Mouse (Mus musculus) kidney, embryonic 14.5 days (tissue): ENCODE measurements around the gene Gm28047. TPM values are rescaled to one million over a fixed set of nuclear protein-coding genes. Genes with fewer than 3 reads are reported as not detected.
"Not testable (repeated sequence)": the region's sequence is repeated elsewhere in the genome, so short reads cannot be mapped to it uniquely, and the experiment has no call there.

ENCODE experiments used
- ATAC-seq: fragments of 200-750 bp; cut with Nextera tagmentation; 2 replicates; pipeline ENCODE4 v1.8.0; 2017; ENCODE audit warnings: moderate number of reproducible peaks, mild to moderate bottlenecking, moderate TSS enrichment, moderate library complexity; ENCODE audit not compliant: low FRiP score, low TSS enrichment
- H3K27ac ChIP-seq: fragments of 300-500 bp; sonication (generic); 2 replicates; pipeline ENCODE4 v1.5.1; 2014; ENCODE audit warnings: low read depth, mild to moderate bottlenecking, low read length, moderate library complexity, mixed read lengths
- H3K27me3 ChIP-seq: fragments of 300-500 bp; sonication (generic); 2 replicates; pipeline ENCODE4 v1.6.1; 2014; ENCODE audit warnings: mild to moderate bottlenecking, low read length; ENCODE audit not compliant: control insufficient read depth, insufficient read depth
- H3K36me3 ChIP-seq: fragments of 300-500 bp; sonication (generic); 2 replicates; pipeline ENCODE4 v1.6.1; 2014; ENCODE audit warnings: low read length, mixed read lengths; ENCODE audit not compliant: control insufficient read depth, insufficient read depth
- H3K4me1 ChIP-seq: fragments of 300-500 bp; sonication (generic); 2 replicates; pipeline ENCODE4 v1.6.1; 2014; ENCODE audit warnings: low read length, mixed read lengths; ENCODE audit not compliant: control insufficient read depth, insufficient read depth
- H3K4me2 ChIP-seq: fragments of 300-500 bp; sonication (generic); replicated peaks from 2 replicates; pipeline ENCODE4 v1.6.1; 2014; ENCODE audit warnings: low read depth, mild to moderate bottlenecking, low read length
- H3K4me3 ChIP-seq: fragments of 300-500 bp; sonication (generic); 2 replicates; pipeline ENCODE4 v1.5.1; 2014; ENCODE audit warnings: mild to moderate bottlenecking, low read length
- H3K9ac ChIP-seq: fragments of 300-500 bp; sonication (generic); 2 replicates; pipeline ENCODE4 v1.6.1; 2014; ENCODE audit warnings: low read depth, mild to moderate bottlenecking, low read length, moderate library complexity
- H3K9me3 ChIP-seq: fragments of 300-500 bp; sonication (generic); 2 replicates; pipeline ENCODE4 v1.6.1; 2016; ENCODE audit warnings: low read length; ENCODE audit not compliant: control insufficient read depth
- WGBS: fragments of 180-500 bp; shearing (Covaris S2); extraction: QIAGEN DNeasy Blood & Tissue Kit; methylation state at CpG from one replicate; pipeline ENCODE4 v1.1.7; 2014; 5-methylcytosine and 5-hydroxymethylcytosine counted together
- polyA plus RNA-seq: library from polyadenylated mRNA; unstranded; fragments of >200 nt; fragmentation: Nextera tagmentation; extraction: Ambion mirVana; gene quantifications from 2 replicates; pipeline ENCODE4 v1.2.1, GENCODE M21; 2014

The Gm28047 gene
- polyA plus RNA-seq, 1 experiment from 2014 or later = not detected

- Histone ChIP-seq H3K27me3 (no peaks in the 10 kb centered on the region), H3K9ac (no peak overlapping the region), H3K27ac (no peak overlapping the region), H3K36me3 (peaks cover 84% of the 10 kb centered on the region), H3K9me3 (no peaks in the 10 kb centered on the region), H3K4me2 (no peak overlapping the region), H3K4me1 (no peaks in the 10 kb centered on the region), H3K4me3 (no peak overlapping the region)
- ATAC-seq = no peak
- whole genome bisulfite sequencing = 90% methylated on average over 8 of the region's 8 CpGs
These were observed 39.0 kb upstream of the Gm28047 start for GRCm38 (mm10) chr15:102663825-102664224.

DNA sequence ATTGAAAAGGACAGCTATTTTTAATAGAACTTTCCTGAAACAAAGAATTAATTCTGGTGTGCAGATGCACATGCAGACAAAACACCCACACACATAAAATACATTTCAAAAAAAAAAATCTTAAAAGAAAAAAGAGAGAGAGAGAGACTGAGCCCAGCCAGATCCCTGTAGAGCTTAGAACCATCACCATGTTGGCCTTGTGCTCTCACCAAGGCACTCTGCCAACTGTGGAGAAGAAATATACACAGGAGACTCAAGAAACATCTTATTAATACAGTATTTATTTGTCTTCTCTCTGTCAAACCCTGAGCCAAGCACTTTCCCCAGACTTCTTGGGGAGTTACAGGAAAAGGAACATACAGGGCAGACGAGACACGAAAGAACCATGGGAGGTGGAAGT is 37.7 kb upstream of the Gm28047 start:
- not testable (repeated sequence) for H3K27ac ChIP-seq
- no CpG with 5 or more reads among the region's 2 CpGs for WGBS
- peaks cover 74% of the 10 kb centered on the region for H3K36me3 ChIP-seq

GRCm38 (mm10) chr15:102657926-102658381 is 33.1 kb upstream of the Gm28047 start:
- no peak overlapping the region for H3K4me2 ChIP-seq
- no peak overlapping the region for H3K4me3 ChIP-seq
- no peak for ATAC-seq
- H3K9me3 ChIP-seq = no peaks in the 10 kb centered on the region
- H3K4me1 ChIP-seq = peaks cover 12% of the 10 kb centered on the region; the same call in 1 of the 2 replicates
- no peaks in the 10 kb centered on the region for H3K27me3 ChIP-seq
- H3K9ac ChIP-seq = no peak overlapping the region
- peaks cover 28% of the 10 kb centered on the region for H3K36me3 ChIP-seq
- 72% methylated on average over 3 of the region's 3 CpGs for WGBS
- peak overlapping the region; percentile 83; the same call in 1 of the 2 replicates for H3K27ac ChIP-seq

More for the DNA sequence above, 37.7 kb upstream of the Gm28047 start:
- not testable (repeated sequence) for H3K9ac ChIP-seq, ATAC-seq, H3K9me3 ChIP-seq, H3K4me2 ChIP-seq, H3K4me3 ChIP-seq, H3K4me1 ChIP-seq, H3K27me3 ChIP-seq

- WGBS = 30% methylated on average over 4 of the region's 4 CpGs
- no peaks in the 10 kb centered on the region for H3K9me3 ChIP-seq
- peak; percentile 24; the same call in 1 of the 2 replicates for ATAC-seq
- H3K9ac ChIP-seq = no peak overlapping the region; the same call in 1 of the 2 replicates
- H3K4me1 ChIP-seq = peaks cover 12% of the 10 kb centered on the region; the same call in 1 of the 2 replicates
- H3K27me3 ChIP-seq = no peaks in the 10 kb centered on the region
- no peak overlapping the region for H3K4me3 ChIP-seq
- peak overlapping the region; percentile 83 for H3K27ac ChIP-seq
- H3K4me2 ChIP-seq = no peak overlapping the region
- H3K36me3 ChIP-seq = peaks cover 16% of the 10 kb centered on the region
These were observed 31.8 kb upstream of the Gm28047 start for GRCm38 (mm10) chr15:102656658-102657057.

DNA sequence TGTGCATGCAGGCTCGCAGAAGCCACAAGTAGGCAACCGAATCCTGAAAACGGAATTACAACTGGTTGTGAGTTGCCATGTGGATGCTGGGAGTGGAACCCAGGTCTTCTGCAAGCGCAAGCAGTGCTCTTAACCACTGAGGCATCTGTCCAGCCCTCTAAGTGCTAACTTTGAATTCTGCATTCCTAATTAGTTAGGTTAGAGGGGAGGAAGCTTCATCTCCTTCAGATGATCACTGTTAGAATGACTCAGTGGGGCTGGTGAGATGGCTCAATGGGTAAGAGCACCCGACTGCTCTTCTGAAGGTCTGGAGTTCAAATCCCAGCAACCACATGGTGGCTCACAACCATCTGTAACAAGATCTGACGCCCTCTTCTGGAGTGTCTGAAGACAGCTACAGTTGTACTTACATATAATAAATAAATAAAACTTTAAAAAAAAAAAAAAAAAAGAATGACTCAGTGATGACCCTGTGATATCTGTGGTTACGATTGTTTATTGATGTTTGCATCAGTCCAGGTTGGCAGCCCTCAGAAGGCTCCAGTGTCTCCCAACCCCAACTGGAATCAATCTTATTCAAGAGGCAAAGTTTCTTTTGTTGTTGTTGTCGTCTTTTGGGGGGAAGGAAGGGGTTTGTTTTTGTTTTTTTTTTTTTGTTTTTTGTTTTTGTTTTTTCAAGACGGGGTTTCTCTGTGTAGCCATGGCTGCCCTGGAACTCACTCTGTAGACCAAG is 27.2 kb upstream of the Gm28047 start:
- not testable (repeated sequence) for ATAC-seq, H3K36me3 ChIP-seq, H3K9me3 ChIP-seq, H3K4me2 ChIP-seq, H3K4me3 ChIP-seq, H3K4me1 ChIP-seq, H3K27ac ChIP-seq, H3K9ac ChIP-seq, H3K27me3 ChIP-seq
- WGBS = 83% methylated on average over 8 of the region's 9 CpGs

DNA sequence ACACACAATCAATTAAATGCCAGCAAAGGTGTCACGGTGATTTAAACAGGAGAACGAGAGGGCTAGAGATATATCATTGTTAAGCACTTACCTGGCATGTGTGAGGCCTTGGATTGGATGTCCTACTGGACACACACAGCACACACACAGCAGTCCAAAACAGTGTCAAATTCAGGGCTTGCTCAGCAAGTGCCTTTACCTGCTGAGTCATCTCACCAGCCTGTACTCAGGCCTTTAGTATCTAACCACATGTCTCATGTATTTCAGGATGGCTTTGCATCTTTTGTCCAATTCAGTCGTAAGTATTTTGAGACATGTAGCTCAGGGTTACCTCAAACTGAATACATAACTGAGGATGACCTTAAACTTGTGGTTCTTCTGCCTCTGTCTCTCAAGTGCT is 26.2 kb upstream of the Gm28047 start:
- Histone ChIP-seq H3K9me3 (no peaks in the 10 kb centered on the region), H3K36me3 (no peaks in the 10 kb centered on the region), H3K27me3 (no peaks in the 10 kb centered on the region), H3K4me2 (no peak overlapping the region), H3K4me1 (0 out of 2 replicates have a peak, but pooled peaks cover 1% of the 10 kb centered on the region), H3K9ac (no peak overlapping the region), H3K4me3 (no peak overlapping the region), H3K27ac (no peak overlapping the region)
- no peak for ATAC-seq
- WGBS = 63% methylated on average over 3 of the region's 3 CpGs

DNA sequence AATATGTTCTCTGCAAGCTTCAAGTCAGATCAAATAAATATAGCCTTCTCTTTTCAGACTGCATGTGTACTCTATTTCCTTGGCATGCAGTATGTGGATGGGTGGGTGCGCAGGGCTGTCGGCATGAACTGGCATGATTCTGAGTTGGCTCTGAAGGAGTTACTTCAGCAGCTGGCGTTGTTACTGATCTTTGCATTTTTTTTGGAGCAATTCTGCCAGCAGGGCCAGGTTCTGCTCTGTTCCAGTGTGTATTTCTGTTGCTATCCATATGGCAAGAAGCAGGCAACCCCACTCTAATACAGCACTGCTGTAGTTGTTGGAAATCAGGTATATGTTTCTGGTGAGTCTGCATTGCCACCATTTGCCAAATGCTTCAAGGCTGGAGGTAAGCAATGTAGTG is 10.9 kb upstream of the Gm28047 start:
- Histone ChIP-seq H3K27ac (no peak overlapping the region), H3K9me3 (peaks cover 3% of the 10 kb centered on the region; the same call in 1 of the 2 replicates), H3K36me3 (no peaks in the 10 kb centered on the region), H3K27me3 (no peaks in the 10 kb centered on the region), H3K9ac (no peak overlapping the region), H3K4me3 (no peak overlapping the region), H3K4me2 (no peak overlapping the region), H3K4me1 (no peaks in the 10 kb centered on the region)
- no peak for ATAC-seq
- 84% methylated on average over 3 of the region's 3 CpGs for WGBS

DNA sequence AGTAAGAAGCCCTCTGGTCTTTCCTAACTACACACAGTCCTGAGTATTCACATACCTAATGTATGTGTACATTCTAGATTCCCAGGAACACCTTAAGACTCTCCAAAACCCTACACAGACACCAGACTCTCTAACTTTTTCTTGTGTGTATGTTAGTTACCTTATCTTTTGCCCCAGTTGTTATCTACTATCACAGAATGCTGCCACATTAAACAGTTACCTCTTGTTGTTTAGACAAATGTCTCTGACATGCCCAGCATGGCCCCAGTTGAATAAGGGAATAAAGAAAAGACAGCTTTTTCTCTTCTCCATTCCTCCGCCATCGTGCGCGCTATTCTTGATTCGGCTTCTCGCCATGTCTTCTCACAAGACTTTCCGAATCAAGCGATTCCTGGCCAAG is 9.8 kb upstream of the Gm28047 start:
- no peak for ATAC-seq
- H3K4me3 ChIP-seq = no peak overlapping the region
- no peak overlapping the region for H3K9ac ChIP-seq
- H3K36me3 ChIP-seq = no peaks in the 10 kb centered on the region
- 94% methylated on average over 8 of the region's 8 CpGs for WGBS
- peaks cover 3% of the 10 kb centered on the region; the same call in 1 of the 2 replicates for H3K9me3 ChIP-seq
- no peaks in the 10 kb centered on the region for H3K4me1 ChIP-seq
- no peak overlapping the region for H3K4me2 ChIP-seq
- H3K27ac ChIP-seq = no peak overlapping the region
- H3K27me3 ChIP-seq = no peaks in the 10 kb centered on the region

GRCm38 (mm10) chr15:102625687-102626055 is 804 bp upstream of the Gm28047 start:
- under 1% methylated on average over 18 of the region's 18 CpGs for WGBS
- H3K4me3 ChIP-seq = peak overlapping the region; percentile 53
- H3K4me1 ChIP-seq = peaks cover 18% of the 10 kb centered on the region; the same call in 1 of the 2 replicates
- ATAC-seq = no peak; the same call in 1 of the 2 replicates
- H3K9ac ChIP-seq = peak overlapping the region; percentile 60
- H3K27me3 ChIP-seq = no peaks in the 10 kb centered on the region
- H3K27ac ChIP-seq = peak overlapping the region; percentile 88
- H3K4me2 ChIP-seq = peak overlapping the region; percentile 61
- H3K36me3 ChIP-seq = no peaks in the 10 kb centered on the region
- H3K9me3 ChIP-seq = no peaks in the 10 kb centered on the region
